Mouse (Mus musculus) neutrophil, adult 59 days (primary cell): Measurements from ENCODE around the gene Tex38. TPM values are rescaled to one million over a fixed set of nuclear protein-coding genes. Genes with fewer than 3 reads are reported as not detected.

ENCODE experiments used
- total RNA-seq, 2 experiments: library from RNA; stranded (reverse); gene quantifications; 1 replicate in 1 of 2; 2 replicates in 1 of 2; pipeline ENCODE4 v1.2.4; 2023

Tex38 gene
- not detected for total RNA-seq

GRCm38 (mm10) chr4:115780918-115781317 is at the start of gene Tex38:
TSS of gene Tex38 (minus strand) at chr4:115781018.

GRCm38 (mm10) chr4:115827888-115828571 is 47.2 kb upstream of the Tex38 start, which contains the start of gene Mob3c:
TSS of gene Mob3c (plus strand) at chr4:115828092.

GRCm38 (mm10) chr4:115784769-115785510 is 4.1 kb upstream of the Tex38 start, which contains the start of gene Atpaf1:
TSS of gene Atpaf1 (plus strand) at chr4:115784812.

DNA sequence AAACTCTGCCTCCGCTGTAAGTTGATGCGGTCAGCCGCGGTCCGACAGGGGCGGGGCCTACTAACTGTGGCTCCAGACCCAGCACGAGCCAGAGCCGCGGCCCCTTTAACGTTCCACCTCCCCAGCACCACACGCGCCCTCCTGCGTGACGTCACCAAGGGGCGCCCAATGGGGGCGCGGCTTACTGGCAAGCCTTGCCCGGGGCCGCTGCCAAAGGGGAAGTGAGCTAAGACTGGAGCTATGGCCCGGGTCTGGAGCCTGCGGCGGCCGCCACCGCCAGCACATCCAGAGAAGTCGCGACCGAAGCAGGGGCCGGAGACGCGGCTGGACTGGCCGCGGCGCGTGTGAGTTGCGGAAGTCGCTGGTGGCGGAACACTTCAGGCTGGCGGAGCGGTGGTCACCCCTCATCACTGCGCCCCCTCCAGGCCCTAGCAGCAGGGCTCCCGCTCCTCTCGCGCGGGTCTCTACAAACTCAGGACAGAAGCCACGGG is 43.2 kb downstream of the Tex38 start, which contains the start of gene Efcab14:
TSS of gene Efcab14 (plus strand) at position 194 of the 491 bp plus-strand sequence.

Other genes starting within 250 kb of the Tex38 start
- not detected for gene Cyp4a31, start 217.4 kb downstream of the Tex38 start, total RNA-seq
- not detected for gene Cyp4a32, start 180.0 kb downstream of the Tex38 start, total RNA-seq
- gene Cyp4b1, start 133.3 kb downstream of the Tex38 start, total RNA-seq, result under 1 TPM in 1 of 2 experiments, not detected in 1; 0.42 TPM
- 10 to 100 TPM; 33.6 to 36.6 TPM for gene Efcab14, start 43.3 kb downstream of the Tex38 start, total RNA-seq
- 1 to 10 TPM; 6.8 to 9.7 TPM for gene Atpaf1, start 3.8 kb upstream of the Tex38 start, total RNA-seq
- 10 to 100 TPM; 15.1 to 19.0 TPM for gene Mob3c, start 47.1 kb upstream of the Tex38 start, total RNA-seq
- gene Mknk1, start 58.2 kb upstream of the Tex38 start, total RNA-seq, result 100 to 1,000 TPM; 114 to 134 TPM
- under 1 TPM in 1 of 2 experiments, not detected in 1; 0.42 TPM for gene Kncn, start 103.4 kb upstream of the Tex38 start, total RNA-seq
- not detected for gene 6430628N08Rik, start 109.6 kb upstream of the Tex38 start, total RNA-seq
- gene Dmbx1, start 158.9 kb upstream of the Tex38 start, total RNA-seq, result not detected
- gene Faah, start 236.9 kb upstream of the Tex38 start, total RNA-seq, result 1 to 10 TPM; 1.1 to 1.4 TPM